Mouse (Mus musculus) heart, embryonic 14.5 days (tissue): ENCODE measurements at regions not wholly inside any gene's neighbourhood (a gene's known extent, or its start where the extent isn't known, plus 50 kb on each side); places are given as distances from the start of the nearest gene placed in this dataset.

Source experiments
- ATAC-seq: fragments of 200-750 bp; cut with Nextera tagmentation; 2 replicates; pipeline ENCODE4 v1.8.0; 2017; ENCODE audit warnings: low read depth, moderate TSS enrichment; ENCODE audit not compliant: insufficient number of reproducible peaks, insufficient read depth, low FRiP score
- H3K27ac ChIP-seq, 2 experiments: fragments of 200-500 bp in 1 of 2; fragments of 300-500 bp in 1 of 2; sonication (generic) in 1 of 2; replicated peaks in 1 of 2; 2 replicates each; pipeline ENCODE4 v1.5.1; 2012 to 2014; ENCODE audit warnings: low read depth in 2 of 2, low read length in 2 of 2, control low read depth in 1 of 2, mild to moderate bottlenecking in 1 of 2, mixed read lengths in 1 of 2; ENCODE audit not compliant: control insufficient read depth in 1 of 2, insufficient read depth in 1 of 2
- H3K27me3 ChIP-seq: fragments of 300-500 bp; sonication (generic); 2 replicates; pipeline ENCODE4 v1.6.1; 2014; ENCODE audit warnings: mild to moderate bottlenecking, low read length, control low read depth; ENCODE audit not compliant: control insufficient read depth, insufficient read depth
- H3K36me3 ChIP-seq: fragments of 300-500 bp; sonication (generic); 2 replicates; pipeline ENCODE4 v1.6.1; 2014; ENCODE audit warnings: mild to moderate bottlenecking, control low read depth, low read length, mixed read lengths; ENCODE audit not compliant: control insufficient read depth, insufficient read depth
- H3K4me1 ChIP-seq, 2 experiments: fragments of 200-500 bp in 1 of 2; fragments of 300-500 bp in 1 of 2; sonication (generic) in 1 of 2; 2 replicates each; pipeline ENCODE4 v1.6.1; 2012 to 2014; ENCODE audit warnings: low read length in 2 of 2, control low read depth in 1 of 2, mixed read lengths in 1 of 2; ENCODE audit not compliant: control insufficient read depth in 2 of 2, insufficient read depth in 2 of 2
- H3K4me2 ChIP-seq: fragments of 300-500 bp; sonication (generic); 2 replicates; pipeline ENCODE4 v1.6.1; 2014; ENCODE audit warnings: mild to moderate bottlenecking, low read length
- H3K4me3 ChIP-seq, 2 experiments: fragments of 200-500 bp in 1 of 2; fragments of 300-500 bp in 1 of 2; sonication (generic) in 1 of 2; 2 replicates each; pipeline ENCODE4 v1.5.1; 2012 to 2014; ENCODE audit warnings: low read length in 2 of 2, mild to moderate bottlenecking in 2 of 2, control low read depth in 1 of 2, low read depth in 1 of 2, moderate library complexity in 1 of 2; ENCODE audit not compliant: control insufficient read depth in 1 of 2, insufficient read depth in 1 of 2
- H3K9ac ChIP-seq: fragments of 300-500 bp; sonication (generic); 2 replicates; pipeline ENCODE4 v1.6.1; 2014; ENCODE audit warnings: mild to moderate bottlenecking, low read length
- H3K9me3 ChIP-seq: fragments of 300-500 bp; sonication (generic); 2 replicates; pipeline ENCODE4 v1.6.1; 2016; ENCODE audit warnings: low read length, control low read depth; ENCODE audit not compliant: control insufficient read depth
- WGBS: fragments of 180-500 bp; shearing (Covaris S2); extraction: QIAGEN DNeasy Blood & Tissue Kit; methylation state at CpG from one replicate; pipeline ENCODE4 v1.1.7; 2014; 5-methylcytosine and 5-hydroxymethylcytosine counted together

DNA sequence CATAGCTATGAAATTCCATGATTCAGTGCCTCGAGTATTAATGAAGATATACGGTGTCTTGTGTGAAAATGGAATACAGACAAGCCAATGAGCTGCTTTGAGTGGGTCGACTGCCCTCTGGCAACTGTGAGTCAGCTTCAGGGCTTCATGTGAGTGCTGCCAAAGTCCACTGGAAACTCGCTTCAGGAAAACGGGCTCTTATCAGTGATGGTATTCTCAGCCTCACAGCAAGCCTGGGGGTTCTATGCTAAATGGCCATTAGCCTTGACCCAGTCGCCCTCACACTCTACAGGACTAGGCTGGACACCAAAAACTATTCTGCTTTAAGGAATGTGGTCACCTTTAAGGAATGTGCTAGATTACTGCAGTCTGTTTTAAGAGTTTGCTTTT is 477.8 kb downstream of the Efnb2 start:
- peak; percentile 47; the same call in 1 of the 2 replicates for ATAC-seq
- no peaks in the 10 kb centered on the region for H3K9me3 ChIP-seq
- no peaks in the 10 kb centered on the region for H3K27me3 ChIP-seq

DNA sequence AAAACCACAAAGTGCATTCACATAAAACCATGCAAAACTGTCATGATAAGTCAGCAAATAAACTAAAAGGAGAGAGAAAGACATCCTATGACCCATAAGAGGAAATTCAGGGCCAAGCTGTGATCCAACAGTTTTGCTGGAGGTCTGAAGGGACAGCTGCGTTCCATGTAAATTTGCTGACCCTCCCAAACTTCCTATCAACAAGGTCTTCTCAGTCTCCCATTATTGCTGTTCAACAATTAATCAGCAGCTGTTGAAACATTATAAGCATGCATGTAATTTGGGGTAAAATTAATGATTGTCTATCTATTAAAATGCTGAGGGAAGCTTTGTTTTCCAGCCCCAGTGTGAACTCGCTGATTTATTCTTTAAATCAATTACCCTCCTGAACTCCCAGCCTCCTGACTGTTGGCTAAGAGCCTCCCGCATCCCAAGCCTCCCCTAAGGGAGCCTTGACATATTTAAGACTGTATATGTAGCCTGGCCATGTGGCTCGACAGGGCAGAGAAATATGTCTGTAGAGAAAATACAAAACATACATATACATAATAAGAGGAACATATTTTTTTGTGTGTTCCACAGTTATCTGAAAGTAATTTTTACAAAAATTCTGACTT is 478.3 kb downstream of the Efnb2 start:
- Histone ChIP-seq H3K27ac (peak overlapping the region in 1 of 2 experiments; percentile 2; a peak in 1 of 4 replicates), H3K4me3 (no peak overlapping the region), H3K4me1 (peaks cover 3 to 19% of the 10 kb centered on the region in 2 experiments)

More for the DNA sequence above, 477.8 kb downstream of the Efnb2 start:
- Histone ChIP-seq H3K9ac (no peak overlapping the region), H3K27ac (no peak overlapping the region), H3K4me2 (no peak overlapping the region), H3K36me3 (no peaks in the 10 kb centered on the region), H3K4me1 (peaks cover 3 to 19% of the 10 kb centered on the region in 2 experiments), H3K4me3 (no peak overlapping the region)
- WGBS, result 17% methylated on average over 6 of the region's 6 CpGs

DNA sequence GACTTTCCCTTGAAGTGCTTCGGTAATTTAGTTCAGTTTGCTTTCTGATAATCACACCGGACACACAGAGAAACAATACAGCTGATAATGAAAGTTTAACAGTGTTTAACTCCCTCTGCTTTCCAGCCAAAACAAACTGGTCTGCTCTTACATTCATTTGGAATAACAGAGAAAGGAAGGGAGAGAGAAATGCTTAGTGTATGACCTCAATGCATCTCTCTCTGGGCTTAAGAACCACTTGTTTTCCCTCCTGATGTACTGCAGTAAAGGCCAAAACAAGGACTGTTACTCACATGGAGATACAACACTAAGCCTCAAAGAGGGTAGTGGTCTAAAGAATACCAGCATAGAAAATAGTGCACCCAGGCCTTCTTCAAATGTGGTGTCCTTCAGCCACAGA is 478.9 kb downstream of the Efnb2 start:
- peaks cover 3 to 19% of the 10 kb centered on the region in 2 experiments for H3K4me1 ChIP-seq
- H3K9me3 ChIP-seq, result no peaks in the 10 kb centered on the region
- ATAC-seq, result peak; percentile 43; the same call in 1 of the 2 replicates
- H3K36me3 ChIP-seq, result no peaks in the 10 kb centered on the region
- no peak overlapping the region for H3K9ac ChIP-seq
- no peak overlapping the region for H3K4me2 ChIP-seq
- 0 out of 4 replicates have a peak overlapping the region, but pooled peaks of 1 of the 2 experiments have one; percentile 28 for H3K27ac ChIP-seq
- H3K4me3 ChIP-seq, result no peak overlapping the region
- 41% methylated on average over 2 of the region's 2 CpGs for WGBS
- no peaks in the 10 kb centered on the region for H3K27me3 ChIP-seq

More for the DNA sequence above, 478.3 kb downstream of the Efnb2 start:
- Histone ChIP-seq H3K36me3 (no peaks in the 10 kb centered on the region), H3K4me2 (no peak overlapping the region), H3K27me3 (no peaks in the 10 kb centered on the region), H3K9me3 (no peaks in the 10 kb centered on the region), H3K9ac (no peak overlapping the region)
- ATAC-seq, result no peak
- WGBS, result 71% methylated on average over 4 of the region's 4 CpGs

GRCm38 (mm10) chr8:8174286-8174685 is 486.8 kb downstream of the Efnb2 start:
- peaks cover 0 to 3% of the 10 kb centered on the region in 2 experiments; a peak in 1 of 4 replicates for H3K4me1 ChIP-seq

GRCm38 (mm10) chr8:8168674-8169073 is 492.4 kb downstream of the Efnb2 start:
- no peaks in the 10 kb centered on the region for H3K4me1 ChIP-seq
- H3K4me2 ChIP-seq, result no peak overlapping the region
- no peak overlapping the region for H3K9ac ChIP-seq
- WGBS, result 79% methylated on average over 6 of the region's 6 CpGs
- H3K27ac ChIP-seq, result no peak overlapping the region
- no peaks in the 10 kb centered on the region for H3K36me3 ChIP-seq
- ATAC-seq, result no peak
- no peak overlapping the region for H3K4me3 ChIP-seq
- H3K27me3 ChIP-seq, result no peaks in the 10 kb centered on the region
- no peaks in the 10 kb centered on the region for H3K9me3 ChIP-seq

More at GRCm38 (mm10) chr8:8174286-8174685, 486.8 kb downstream of the Efnb2 start:
- Histone ChIP-seq H3K4me3 (no peak overlapping the region), H3K9me3 (no peaks in the 10 kb centered on the region), H3K9ac (no peak overlapping the region), H3K27me3 (no peaks in the 10 kb centered on the region), H3K4me2 (no peak overlapping the region), H3K36me3 (no peaks in the 10 kb centered on the region), H3K27ac (no peak overlapping the region)
- 35% methylated on average over 2 of the region's 2 CpGs for WGBS
- no peak for ATAC-seq

GRCm38 (mm10) chr8:8168250-8168649 is 492.8 kb downstream of the Efnb2 start:
- no peaks in the 10 kb centered on the region for H3K4me1 ChIP-seq
- no peak overlapping the region for H3K9ac ChIP-seq
- H3K27ac ChIP-seq, result no peak overlapping the region
- H3K4me2 ChIP-seq, result no peak overlapping the region
- ATAC-seq, result no peak
- WGBS, result 88% methylated on average over 11 of the region's 11 CpGs
- H3K4me3 ChIP-seq, result no peak overlapping the region
- H3K36me3 ChIP-seq, result no peaks in the 10 kb centered on the region
- H3K27me3 ChIP-seq, result no peaks in the 10 kb centered on the region
- no peaks in the 10 kb centered on the region for H3K9me3 ChIP-seq

GRCm38 (mm10) chr8:8147527-8147926 is 513.5 kb downstream of the Efnb2 start:
- Histone ChIP-seq H3K4me1 (0 out of 4 replicates have a peak, but pooled peaks cover 0 to 2% of the 10 kb centered on the region in 2 experiments), H3K27ac (no peak overlapping the region), H3K4me2 (no peak overlapping the region), H3K9ac (no peak overlapping the region), H3K27me3 (no peaks in the 10 kb centered on the region), H3K36me3 (no peaks in the 10 kb centered on the region), H3K9me3 (peaks cover 5% of the 10 kb centered on the region; the same call in 1 of the 2 replicates), H3K4me3 (no peak overlapping the region)
- 88% methylated on average over 5 of the region's 5 CpGs for WGBS
- ATAC-seq, result no peak
